Mouse (Mus musculus): ENCODE measurements at regions not wholly inside any gene's neighbourhood (a gene's known extent, or its start where the extent isn't known, plus 50 kb on each side); places are given as distances from the start of the nearest gene placed in this dataset.

- TF ChIP-seq CTCF (conservative IDR thresholded peaks at IDR 0.05; ENCODE audit: insufficient read depth, insufficient read length, low read depth, low read length) (no peak), POLR2A (IDR thresholded peaks at IDR 0.05; ENCODE audit: low read depth, low read length) (no peak)
These were observed 57.6 kb upstream of the Abcd3 start for GRCm38 (mm10) chr3:121872685-121873084.
